Mouse (Mus musculus) cerebellum, adult 8-10 months (tissue): ENCODE data around the gene Cdk9.

Experiments used
- DNase-seq: peaks from one replicate; pipeline ENCODE4 v3.0.0; 2022

Gene Cdk9

GRCm38 (mm10) chr2:32712934-32713817 lies at the start of gene Cdk9:
Gene Cdk9, minus strand, starts transcription at chr2:32713076.
- DNase-seq: peak; percentile 97

GRCm38 (mm10) chr2:32761859-32762258 lies 49.0 kb upstream of the Cdk9 start:
- DNase-seq: no peak

- no peak for DNase-seq
Observed at GRCm38 (mm10) chr2:32761361-32761760, 48.5 kb upstream of the Cdk9 start.

- DNase-seq: no peak
Observed at GRCm38 (mm10) chr2:32759001-32759400, 46.1 kb upstream of the Cdk9 start.

- no peak for DNase-seq
Observed at GRCm38 (mm10) chr2:32758503-32758902, 45.6 kb upstream of the Cdk9 start.

- DNase-seq: peak; percentile 95
Observed at GRCm38 (mm10) chr2:32757056-32757845, 44.4 kb upstream of the Cdk9 start, which contains the start of gene Tor2a. Gene Tor2a, plus strand, starts transcription at chr2:32757234.

- DNase-seq: no peak
Observed at GRCm38 (mm10) chr2:32756674-32757055, 43.8 kb upstream of the Cdk9 start.

GRCm38 (mm10) chr2:32752181-32752580 lies 39.3 kb upstream of the Cdk9 start:
- DNase-seq: no peak

- DNase-seq: no peak
Observed at GRCm38 (mm10) chr2:32751665-32752033, 38.8 kb upstream of the Cdk9 start.

GRCm38 (mm10) chr2:32750887-32751664 lies 38.2 kb upstream of the Cdk9 start:
- DNase-seq: no peak

- DNase-seq: no peak
Observed at GRCm38 (mm10) chr2:32750199-32750598, 37.3 kb upstream of the Cdk9 start.

- no peak for DNase-seq
Observed at GRCm38 (mm10) chr2:32749082-32749481, 36.2 kb upstream of the Cdk9 start.

GRCm38 (mm10) chr2:32744272-32744982 lies 31.6 kb upstream of the Cdk9 start:
- DNase-seq: no peak

GRCm38 (mm10) chr2:32742173-32742531 lies 29.3 kb upstream of the Cdk9 start:
- peak; percentile 88 for DNase-seq

- peak; percentile 73 for DNase-seq
Observed at GRCm38 (mm10) chr2:32741273-32742172, 28.6 kb upstream of the Cdk9 start.

- no peak for DNase-seq
Observed at GRCm38 (mm10) chr2:32740916-32741272, 28.0 kb upstream of the Cdk9 start, which contains the start of gene 6330409D20Rik. Gene 6330409D20Rik, minus strand, starts transcription at chr2:32741016.

GRCm38 (mm10) chr2:32739311-32739710 lies 26.4 kb upstream of the Cdk9 start:
- DNase-seq: no peak

GRCm38 (mm10) chr2:32737008-32737407 lies 24.1 kb upstream of the Cdk9 start:
- DNase-seq: no peak

GRCm38 (mm10) chr2:32736306-32736829 lies 23.5 kb upstream of the Cdk9 start:
- DNase-seq: no peak

GRCm38 (mm10) chr2:32734933-32735332 lies 22.1 kb upstream of the Cdk9 start:
- no peak for DNase-seq

- no peak for DNase-seq
Observed at GRCm38 (mm10) chr2:32734480-32734879, 21.6 kb upstream of the Cdk9 start.
